In the genomic region with DNA sequence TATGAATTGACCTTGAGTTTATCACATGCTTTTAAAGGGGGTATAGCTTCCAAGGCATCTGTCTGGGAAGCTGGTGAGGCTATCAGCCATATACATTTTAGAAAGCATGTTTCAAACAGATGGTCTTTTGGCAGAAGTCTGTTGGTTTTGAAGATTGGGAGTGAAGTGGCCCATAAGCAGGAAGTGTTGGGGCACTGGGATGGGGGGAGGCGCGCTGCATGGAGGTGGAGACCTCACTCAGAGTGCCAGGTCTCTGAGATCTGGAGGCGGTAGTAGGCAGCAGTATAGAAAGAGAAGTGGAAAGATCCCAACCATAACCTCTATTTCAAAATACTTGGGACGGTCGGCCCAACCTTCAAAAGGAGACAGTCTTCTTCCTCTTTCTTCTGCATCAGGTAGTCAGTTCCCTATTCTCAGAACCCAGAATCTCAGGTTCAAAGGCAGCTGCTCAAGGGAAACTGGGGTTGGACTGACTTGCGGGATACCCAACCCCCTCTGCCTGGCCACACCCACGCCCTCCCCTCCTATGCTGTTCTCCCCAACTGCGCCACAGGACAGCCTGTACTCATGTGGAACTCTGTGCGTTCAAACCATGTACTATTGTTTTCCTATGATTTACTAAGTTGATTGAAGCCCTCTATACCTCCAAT, we compare ENCODE assay signal across 16 mouse cellular contexts. TPM values are rescaled to one million over a fixed set of nuclear protein-coding genes. Genes with fewer than 3 reads are reported as not detected.
DNase-seq lines count a peak whose midpoint lies in the region; ATAC-seq and TF ChIP-seq lines count a peak whose summit lies in the region.
"Had no signal": no experiment of that assay in that cellular context is flagged by ENCODE, and none has a peak within 500 bp of the region (broad histone marks: within the 10 kb centered on the region; RNA-seq: fewer than 3 reads in every experiment).

No protein-coding gene starts in this region.

- no peak overlapping the region for H3K27ac ChIP-seq in midbrain, embryonic 13.5 days
- H3K27ac ChIP-seq: forebrain, embryonic 10.5 days; heart, embryonic 15.5 days; kidney, postnatal 0 days; midbrain, embryonic 15.5 days; neural tube, embryonic 13.5 days had no signal

- TF ChIP-seq POLR2A in lung, adult 2 months (IDR thresholded peaks at IDR 0.05; ENCODE audit: borderline replicate concordance, extremely low read depth, low read depth, low read length) = no peak

- intact Hi-C loops in left cerebral cortex, postnatal 10 days (cut with DNase I) = no loop called here

- H3K27me3 ChIP-seq in midbrain, embryonic 13.5 days = no peaks in the 10 kb centered on the region
- H3K27me3 ChIP-seq: heart, embryonic 15.5 days; midbrain, embryonic 15.5 days; neural tube, embryonic 13.5 days had no signal

- DNase-seq in lung, postnatal 25 days (ENCODE audit: low spot score) = peak; percentile 36
- no peak for DNase-seq in lung, adult 2 months
- DNase-seq in liver = peak; percentile 36
- peak; percentile 48 for DNase-seq in thymus, postnatal 4 days
- DNase-seq in left cerebral cortex, postnatal 10 days (ENCODE audit: extremely low spot score in 1 of 2, low spot score in 2 of 2) = no peak
- no peak for DNase-seq in layer of hippocampus, postnatal 25 days (ENCODE audit: extremely low spot score in 1 of 2, low spot score in 1 of 2)
- DNase-seq: adrenal gland, postnatal 25 days; cerebellum, adult 11-12 months; lung, embryonic 14.5 days had no signal

- no peak overlapping the region for H3K4me3 ChIP-seq in lung, adult 2 months (replicated peaks; ENCODE audit: extremely low read depth, low read depth, low read length)
- no peak overlapping the region for H3K4me3 ChIP-seq in midbrain, embryonic 13.5 days (replicated peaks)
- H3K4me3 ChIP-seq: forebrain, embryonic 10.5 days; heart, embryonic 15.5 days; midbrain, embryonic 15.5 days; neural tube, embryonic 13.5 days had no signal

- H3K4me1 ChIP-seq in lung, adult 2 months (ENCODE audit: control insufficient read depth, insufficient read depth, low read length) = no peaks in the 10 kb centered on the region
- no peaks in the 10 kb centered on the region for H3K4me1 ChIP-seq in midbrain, embryonic 13.5 days (replicated peaks)
- H3K4me1 ChIP-seq: heart, embryonic 15.5 days; midbrain, embryonic 15.5 days; neural tube, embryonic 13.5 days had no signal

- H3K9ac ChIP-seq in midbrain, embryonic 13.5 days (replicated peaks) = no peak overlapping the region
- H3K9ac ChIP-seq: heart, embryonic 15.5 days; lung, embryonic 14.5 days; midbrain, embryonic 15.5 days; neural tube, embryonic 13.5 days had no signal

- no peaks in the 10 kb centered on the region for H3K36me3 ChIP-seq in midbrain, embryonic 13.5 days
- H3K36me3 ChIP-seq: forebrain, embryonic 10.5 days; heart, embryonic 15.5 days; midbrain, embryonic 15.5 days; neural tube, embryonic 13.5 days had no signal

- H3K4me2 ChIP-seq in midbrain, embryonic 13.5 days (replicated peaks) = no peak overlapping the region
- H3K4me2 ChIP-seq: heart, embryonic 15.5 days; lung, embryonic 14.5 days; midbrain, embryonic 15.5 days; neural tube, embryonic 13.5 days had no signal

- WGBS in lung, adult 2 months = 55% methylated on average over 9 of the region's 9 CpGs
- 69% methylated on average over 9 of the region's 9 CpGs for WGBS in midbrain, embryonic 13.5 days

- no peak for TF ChIP-seq CTCF in lung, adult 2 months (IDR thresholded peaks at IDR 0.05; ENCODE audit: insufficient read depth, low read length)

- peak; percentile 92 for ATAC-seq in monocyte, adult 5-6 weeks (replicated peaks; ENCODE audit: insufficient number of reproducible peaks, low FRiP score, low TSS enrichment, poor library complexity, severe bottlenecking)
- ATAC-seq in midbrain, embryonic 13.5 days = no peak
- ATAC-seq: midbrain, embryonic 15.5 days had no signal

- no peaks in the 10 kb centered on the region for H3K9me3 ChIP-seq in midbrain, embryonic 13.5 days
- H3K9me3 ChIP-seq: forebrain, embryonic 10.5 days; heart, embryonic 15.5 days; midbrain, embryonic 15.5 days; neural tube, embryonic 13.5 days had no signal

RNA-seq across cellular contexts. Expression of a gene that starts 23.6 kb away (rescaled TPM):
- polyA plus RNA-seq in lung, adult 2 months (2012; rRNA removed) = 7.3 and 8.9 TPM in 2 replicates
- 123 to 164 TPM (median 125 TPM) in 3 replicates for total RNA-seq in monocyte, adult 5-6 weeks (2017)
- 13.4 and 14.6 TPM in 2 replicates for polyA plus RNA-seq in midbrain, embryonic 13.5 days (2015; fragmentation: Nextera tagmentation; extraction: Ambion mirVana)
- total RNA-seq in left cerebral cortex, postnatal 10 days (2021) = 10 to 100 TPM; 28.5 to 29.2 TPM
- 10 to 100 TPM; 26.1 to 27.5 TPM for total RNA-seq in layer of hippocampus, postnatal 25 days (2021)

Comparison
In these comparisons a context has a peak if more than half of its experiments do, and no peak if none do; other contexts are left out.
1. DNase-seq: peak in lung, postnatal 25 days (single experiment), liver (single experiment) and thymus, postnatal 4 days (single experiment); none in lung, adult 2 months (single experiment), left cerebral cortex, postnatal 10 days (0 of 2) and layer of hippocampus, postnatal 25 days (0 of 2).